Mouse (Mus musculus): Measurements from ENCODE around the gene Itgb1bp1.

Gene Itgb1bp1

GRCm38 (mm10) chr12:21195497-21195896 lies 90.6 kb downstream of the Itgb1bp1 start:
- DNase-seq = no peak

GRCm38 (mm10) chr12:21191546-21191945 lies 94.5 kb downstream of the Itgb1bp1 start:
- DNase-seq = no peak
